Comparison of ENCODE assay signal across 26 mouse cellular contexts in the genomic region with DNA sequence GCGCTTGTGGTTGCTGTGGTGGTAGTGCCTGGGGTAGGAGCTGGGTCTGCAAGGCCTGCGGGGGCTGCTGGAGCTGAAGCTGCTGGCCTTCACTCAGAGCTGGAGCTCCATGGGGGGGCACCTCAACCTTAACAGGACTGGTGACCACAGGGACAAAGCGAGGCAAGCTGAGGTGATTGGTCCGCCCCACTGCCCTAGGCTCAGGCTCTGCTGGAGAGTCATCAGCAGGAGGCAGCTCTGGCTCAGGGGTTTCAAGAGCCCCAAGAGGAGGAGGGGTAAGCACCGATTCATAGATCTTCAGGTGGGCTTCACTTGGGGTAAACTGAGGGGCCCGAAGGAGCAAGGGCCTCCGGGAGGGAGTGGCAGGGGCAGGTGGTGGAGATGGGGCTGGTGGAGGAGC. TPM values are rescaled to one million over a fixed set of nuclear protein-coding genes. Genes with fewer than 3 reads are reported as not detected.
DNase-seq lines count a peak whose midpoint lies in the region; ATAC-seq and TF ChIP-seq lines count a peak whose summit lies in the region.
"Had no signal": no experiment of that assay in that cellular context is flagged by ENCODE, and none has a peak within 500 bp of the region (broad histone marks: within the 10 kb centered on the region; RNA-seq: fewer than 3 reads in every experiment).

No protein-coding gene starts in this region.

- no peak overlapping the region for H3K27ac ChIP-seq in hindbrain, embryonic 10.5 days
- H3K27ac ChIP-seq in hindbrain, embryonic 14.5 days, result no peak overlapping the region
- H3K27ac ChIP-seq in bone marrow, adult 2 months (ENCODE audit: control insufficient read depth, insufficient read depth, low read depth, low read length, poor library complexity), result no peak overlapping the region
- H3K27ac ChIP-seq: embryonic facial prominence, embryonic 12.5 days; embryonic facial prominence, embryonic 15.5 days; forebrain, embryonic 12.5 days; heart, embryonic 10.5 days; heart, embryonic 13.5 days; hindbrain, embryonic 12.5 days; intestine, embryonic 15.5 days had no signal

- WGBS in hindbrain, embryonic 10.5 days, result 95% methylated on average over 7 of the region's 7 CpGs
- 94% methylated on average over 7 of the region's 7 CpGs for WGBS in hindbrain, embryonic 14.5 days
- 94% methylated on average over 7 of the region's 7 CpGs for WGBS in bone marrow, adult 2 months

- DNase-seq in cerebellum, adult 8-10 months, result peak; percentile 16
- DNase-seq in cerebellum, adult 9-10 months, result no peak
- no peak for DNase-seq in hindbrain, embryonic 10.5 days (ENCODE audit: low spot score)
- DNase-seq in hindbrain, embryonic 14.5 days (ENCODE audit: low spot score), result no peak
- no peak for DNase-seq in spleen, adult 18-20 months
- DNase-seq in spleen, postnatal 4 days (ENCODE audit: low spot score in 2 of 2), result no peak
- DNase-seq: adrenal gland, adult 8-10 months; adrenal gland, postnatal 25 days; cerebellum, postnatal 10 days; gastrocnemius, postnatal 14 days; heart, adult 18-20 months; heart, postnatal 14 days; kidney, adult 11 months had no signal

- H3K27me3 ChIP-seq in hindbrain, embryonic 10.5 days (ENCODE audit: insufficient read depth, poor library complexity, severe bottlenecking), result no peaks in the 10 kb centered on the region
- no peaks in the 10 kb centered on the region for H3K27me3 ChIP-seq in hindbrain, embryonic 14.5 days (ENCODE audit: control insufficient read depth, insufficient read depth, low read length)
- H3K27me3 ChIP-seq in E14TG2a.4 (ENCODE audit: insufficient read depth, low read length), result no peaks in the 10 kb centered on the region
- H3K27me3 ChIP-seq: embryonic facial prominence, embryonic 12.5 days; embryonic facial prominence, embryonic 15.5 days; forebrain, embryonic 12.5 days; heart, embryonic 13.5 days; hindbrain, embryonic 12.5 days; intestine, embryonic 15.5 days had no signal

- H3K4me2 ChIP-seq in hindbrain, embryonic 14.5 days (replicated peaks), result no peak overlapping the region
- H3K4me2 ChIP-seq: embryonic facial prominence, embryonic 12.5 days; embryonic facial prominence, embryonic 15.5 days; forebrain, embryonic 12.5 days; heart, embryonic 13.5 days; hindbrain, embryonic 12.5 days; intestine, embryonic 15.5 days had no signal

- TF ChIP-seq CTCF in E14TG2a.4 (conservative IDR thresholded peaks at IDR 0.05; ENCODE audit: low read length), result no peak
- no peak for TF ChIP-seq CTCF in bone marrow, adult 2 months (IDR thresholded peaks at IDR 0.05; ENCODE audit: control insufficient read depth, insufficient read depth, low read length)

- H3K36me3 ChIP-seq in hindbrain, embryonic 10.5 days, result peaks cover 69% of the 10 kb centered on the region
- H3K36me3 ChIP-seq in hindbrain, embryonic 14.5 days (replicated peaks; ENCODE audit: control insufficient read depth, insufficient read depth), result peaks cover 67% of the 10 kb centered on the region
- H3K36me3 ChIP-seq in E14TG2a.4 (ENCODE audit: insufficient read depth, low read length), result peaks cover 70% of the 10 kb centered on the region

- no peak for ATAC-seq in hindbrain, embryonic 14.5 days (ENCODE audit: low FRiP score)
- ATAC-seq: activated CD4-positive, CD25-positive, alpha-beta regulatory T cell, adult 4 months; CD4-positive, CD25-positive, alpha-beta regulatory T cell, adult 4 months; forebrain, embryonic 16.5 days; hindbrain, embryonic 16.5 days; intestine, embryonic 15.5 days had no signal

- peak; percentile 20; the same call in 1 of the 2 replicates for TF ChIP-seq POLR2A in bone marrow, adult 2 months (IDR thresholded peaks at IDR 0.05; ENCODE audit: borderline replicate concordance, control insufficient read depth, low read depth, low read length)

- peaks cover 26% of the 10 kb centered on the region for H3K4me1 ChIP-seq in hindbrain, embryonic 10.5 days (replicated peaks)
- H3K4me1 ChIP-seq in hindbrain, embryonic 14.5 days (replicated peaks; ENCODE audit: control insufficient read depth, insufficient read depth, low read length), result peaks cover 10% of the 10 kb centered on the region
- H3K4me1 ChIP-seq in E14TG2a.4 (replicated peaks; ENCODE audit: low read depth, low read length), result peaks cover 63% of the 10 kb centered on the region
- H3K4me1 ChIP-seq in bone marrow, adult 2 months (ENCODE audit: control insufficient read depth, insufficient read depth, low read length), result no peaks in the 10 kb centered on the region

- H3K4me3 ChIP-seq in hindbrain, embryonic 10.5 days, result 0 out of 2 replicates have a peak overlapping the region, but pooled peaks have one; percentile 1
- no peak overlapping the region for H3K4me3 ChIP-seq in hindbrain, embryonic 14.5 days (replicated peaks; ENCODE audit: low read length)
- peak overlapping the region; percentile 17; the same call in 1 of the 2 replicates for H3K4me3 ChIP-seq in E14TG2a.4 (replicated peaks; ENCODE audit: low read length)
- H3K4me3 ChIP-seq in bone marrow, adult 2 months (replicated peaks; ENCODE audit: control insufficient read depth, low read depth, low read length), result no peak overlapping the region
- H3K4me3 ChIP-seq: embryonic facial prominence, embryonic 12.5 days; embryonic facial prominence, embryonic 15.5 days; forebrain, embryonic 12.5 days; heart, embryonic 10.5 days; heart, embryonic 13.5 days; hindbrain, embryonic 12.5 days; intestine, embryonic 15.5 days had no signal

- H3K9me3 ChIP-seq in hindbrain, embryonic 10.5 days, result no peaks in the 10 kb centered on the region
- H3K9me3 ChIP-seq in hindbrain, embryonic 14.5 days (ENCODE audit: control insufficient read depth, low read length), result no peaks in the 10 kb centered on the region
- H3K9me3 ChIP-seq in E14TG2a.4 (ENCODE audit: low read length), result no peaks in the 10 kb centered on the region
- H3K9me3 ChIP-seq: embryonic facial prominence, embryonic 12.5 days; embryonic facial prominence, embryonic 15.5 days; forebrain, embryonic 12.5 days; heart, embryonic 10.5 days; heart, embryonic 13.5 days; hindbrain, embryonic 12.5 days; intestine, embryonic 15.5 days had no signal

- H3K9ac ChIP-seq in hindbrain, embryonic 14.5 days, result no peak overlapping the region
- H3K9ac ChIP-seq: embryonic facial prominence, embryonic 12.5 days; embryonic facial prominence, embryonic 15.5 days; forebrain, embryonic 12.5 days; heart, embryonic 13.5 days; hindbrain, embryonic 12.5 days; intestine, embryonic 15.5 days had no signal

RNA-seq across cellular contexts. Expression of gene Kmt2b, which starts 3.4 kb away (rescaled TPM):
- 9.6 and 11.0 TPM in 2 replicates for polyA plus RNA-seq in hindbrain, embryonic 10.5 days (2016; fragmentation: Nextera tagmentation; extraction: Ambion mirVana)
- polyA plus RNA-seq in hindbrain, embryonic 14.5 days (2014; fragmentation: Nextera tagmentation; extraction: Ambion mirVana), result 11.4 and 12.9 TPM in 2 replicates
- 35.5 and 102 TPM in 2 replicates for polyA plus RNA-seq in bone marrow, adult 2 months (2011; ENCODE audit: insufficient read depth, insufficient read length, low replicate concordance, missing spikeins)

RNA-seq across cellular contexts. Expression of gene Zbtb32, which starts 13.5 kb away (rescaled TPM):
- polyA plus RNA-seq in hindbrain, embryonic 10.5 days (2016; fragmentation: Nextera tagmentation; extraction: Ambion mirVana), result 0.20 and 0.21 TPM in 2 replicates
- 0.35 and 0.42 TPM in 2 replicates for polyA plus RNA-seq in hindbrain, embryonic 14.5 days (2014; fragmentation: Nextera tagmentation; extraction: Ambion mirVana)
- 3.1 TPM in 1 of 2 replicates, not detected in the other for polyA plus RNA-seq in bone marrow, adult 2 months (2011; ENCODE audit: insufficient read depth, insufficient read length, low replicate concordance, missing spikeins)

RNA-seq across cellular contexts. Expression of gene Igflr1, which starts 19.9 kb away (rescaled TPM):
- 6.2 and 6.7 TPM in 2 replicates for polyA plus RNA-seq in hindbrain, embryonic 10.5 days (2016; fragmentation: Nextera tagmentation; extraction: Ambion mirVana)
- polyA plus RNA-seq in hindbrain, embryonic 14.5 days (2014; fragmentation: Nextera tagmentation; extraction: Ambion mirVana), result 2.2 and 3.1 TPM in 2 replicates
- polyA plus RNA-seq in bone marrow, adult 2 months (2011; ENCODE audit: insufficient read depth, insufficient read length, low replicate concordance, missing spikeins), result 11.3 and 15.7 TPM in 2 replicates

RNA-seq across cellular contexts. Expression of gene Psenen, which starts 21.7 kb away (rescaled TPM):
- polyA plus RNA-seq in hindbrain, embryonic 10.5 days (2016; fragmentation: Nextera tagmentation; extraction: Ambion mirVana), result 131 and 140 TPM in 2 replicates
- polyA plus RNA-seq in hindbrain, embryonic 14.5 days (2014; fragmentation: Nextera tagmentation; extraction: Ambion mirVana), result 109 and 118 TPM in 2 replicates
- polyA plus RNA-seq in bone marrow, adult 2 months (2011; ENCODE audit: insufficient read depth, insufficient read length, low replicate concordance, missing spikeins), result 50.7 and 98.9 TPM in 2 replicates

RNA-seq across cellular contexts. Expression of gene Gm49396, which starts 22.0 kb away (rescaled TPM):
- polyA plus RNA-seq in hindbrain, embryonic 10.5 days (2016; fragmentation: Nextera tagmentation; extraction: Ambion mirVana), result 16.4 and 16.9 TPM in 2 replicates
- 6.5 and 9.2 TPM in 2 replicates for polyA plus RNA-seq in hindbrain, embryonic 14.5 days (2014; fragmentation: Nextera tagmentation; extraction: Ambion mirVana)
- 7.6 and 11.0 TPM in 2 replicates for polyA plus RNA-seq in bone marrow, adult 2 months (2011; ENCODE audit: insufficient read depth, insufficient read length, low replicate concordance, missing spikeins)

Comparison
In these comparisons a context has a peak if more than half of its experiments do, and no peak if none do; other contexts are left out.
1. H3K4me3 ChIP-seq: peak in hindbrain, embryonic 10.5 days (single experiment) and E14TG2a.4 (single experiment); none in hindbrain, embryonic 14.5 days (single experiment) and bone marrow, adult 2 months (single experiment).